Mouse (Mus musculus): ENCODE results near the gene Snai3.

DNA sequence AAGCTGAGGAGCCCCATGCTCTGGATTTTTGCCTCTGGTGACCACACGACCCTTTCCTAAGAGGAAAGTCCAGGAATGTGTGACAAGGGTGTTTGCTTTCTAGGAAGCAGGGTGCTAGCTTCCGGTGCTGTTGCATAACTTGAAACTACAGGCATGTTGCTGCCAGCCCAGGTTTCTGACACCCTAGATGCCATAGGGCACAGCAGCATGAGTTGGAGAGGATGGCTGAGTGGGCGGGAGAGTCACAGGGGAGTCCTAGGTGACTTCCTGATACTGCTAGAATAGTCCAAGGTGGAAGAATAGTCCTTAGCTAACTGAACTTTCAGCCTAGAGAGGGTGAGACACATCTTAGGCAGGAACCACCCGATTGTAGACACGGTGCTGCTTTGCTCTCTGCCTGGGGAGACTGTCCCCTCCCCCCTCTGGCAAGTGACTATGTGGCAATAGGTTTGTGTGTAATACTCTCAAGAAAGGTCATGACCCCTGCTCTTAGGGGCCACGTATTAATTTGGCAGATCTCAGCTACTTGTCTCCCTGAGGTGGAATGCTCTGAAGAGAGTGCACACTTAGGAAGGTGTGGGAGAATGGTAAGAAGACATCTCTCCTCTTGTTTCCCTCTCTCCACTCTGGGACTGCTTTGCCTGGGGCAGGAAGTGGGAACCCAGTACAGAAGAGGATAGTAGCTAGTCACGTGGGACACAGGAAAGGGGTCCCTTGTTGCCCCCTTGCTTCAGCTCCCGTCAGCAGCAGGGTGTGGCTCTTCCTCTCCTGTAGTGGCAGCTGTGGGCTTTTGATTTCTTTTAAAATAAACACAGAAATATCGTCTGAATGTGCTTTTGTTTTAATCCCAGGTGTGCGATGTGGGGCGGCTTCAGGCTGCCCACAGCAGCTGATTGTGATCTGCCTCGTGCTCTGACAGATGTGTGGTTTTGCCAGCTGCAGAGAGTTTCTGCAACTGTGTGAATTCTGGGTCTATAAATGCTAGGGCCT is 3.4 kb upstream of the Snai3 start:
- TF ChIP-seq POLR2A (IDR thresholded peaks at IDR 0.05; ENCODE audit: insufficient read depth, low read length) = no peak
- no peak for TF ChIP-seq CTCF (IDR thresholded peaks at IDR 0.05; ENCODE audit: low read depth, low read length)
